Mouse (Mus musculus) right cerebral cortex, postnatal 14 days (tissue): ENCODE measurements at regions not wholly inside any gene's neighbourhood (a gene's known extent, or its start where the extent isn't known, plus 50 kb on each side); places are given as distances from the start of the nearest gene placed in this dataset.

ENCODE experiments used
- DNase-seq: peaks from one replicate; pipeline ENCODE4 v3.0.0; 2022

GRCm38 (mm10) chr1:89207306-89207705, 137.1 kb downstream of the Sh3bp4 start:
- no peak for DNase-seq

- no peak for DNase-seq
Observed at GRCm38 (mm10) chr1:89211116-89211515, 140.9 kb downstream of the Sh3bp4 start.

- DNase-seq, result no peak
Observed at GRCm38 (mm10) chr1:89228426-89228825, 158.2 kb downstream of the Sh3bp4 start.

- no peak for DNase-seq
Observed at GRCm38 (mm10) chr1:89231756-89232155, 161.5 kb downstream of the Sh3bp4 start.

- DNase-seq, result no peak
Observed at GRCm38 (mm10) chr1:89232391-89232790, 162.2 kb downstream of the Sh3bp4 start.

GRCm38 (mm10) chr1:89234895-89235294, 164.7 kb downstream of the Sh3bp4 start:
- no peak for DNase-seq

- peak; percentile 56 for DNase-seq
Observed at GRCm38 (mm10) chr1:89235296-89235695, 165.1 kb downstream of the Sh3bp4 start.

- DNase-seq, result no peak
Observed at GRCm38 (mm10) chr1:89237696-89238095, 167.5 kb downstream of the Sh3bp4 start.

GRCm38 (mm10) chr1:89244598-89244997, 174.4 kb downstream of the Sh3bp4 start:
- DNase-seq, result no peak

- no peak for DNase-seq
Observed at GRCm38 (mm10) chr1:89245202-89246003, 175.2 kb downstream of the Sh3bp4 start.

GRCm38 (mm10) chr1:89251753-89252152, 181.5 kb downstream of the Sh3bp4 start:
- DNase-seq, result no peak

- no peak for DNase-seq
Observed at GRCm38 (mm10) chr1:89252528-89252927, 182.3 kb downstream of the Sh3bp4 start.

GRCm38 (mm10) chr1:89257945-89258344, 187.7 kb downstream of the Sh3bp4 start:
- peak; percentile 29 for DNase-seq

GRCm38 (mm10) chr1:89265771-89266170, 188.8 kb upstream of the Agap1 start:
- DNase-seq, result no peak

- DNase-seq, result no peak
Observed at GRCm38 (mm10) chr1:89268806-89269205, 185.8 kb upstream of the Agap1 start.

- no peak for DNase-seq
Observed at GRCm38 (mm10) chr1:89271743-89272142, 182.9 kb upstream of the Agap1 start.

- DNase-seq, result no peak
Observed at GRCm38 (mm10) chr1:89273021-89273420, 181.6 kb upstream of the Agap1 start.

- no peak for DNase-seq
Observed at GRCm38 (mm10) chr1:89273786-89274362, 180.7 kb upstream of the Agap1 start.

GRCm38 (mm10) chr1:89279382-89279781, 175.2 kb upstream of the Agap1 start:
- DNase-seq, result no peak

GRCm38 (mm10) chr1:89281107-89281655, 173.4 kb upstream of the Agap1 start:
- no peak for DNase-seq

- DNase-seq, result no peak
Observed at GRCm38 (mm10) chr1:89285041-89285440, 169.6 kb upstream of the Agap1 start.

GRCm38 (mm10) chr1:89287136-89287795, 167.3 kb upstream of the Agap1 start:
- no peak for DNase-seq

GRCm38 (mm10) chr1:89288001-89288400, 166.6 kb upstream of the Agap1 start:
- no peak for DNase-seq

- DNase-seq, result no peak
Observed at GRCm38 (mm10) chr1:89288921-89289320, 165.7 kb upstream of the Agap1 start.
